Mouse (Mus musculus) myocyte (in vitro differentiated cells): ENCODE data around the gene A2ml1. TPM values are rescaled to one million over a fixed set of nuclear protein-coding genes. Genes with fewer than 3 reads are reported as not detected.

Experiments
- H3K27me3 ChIP-seq: one replicate; pipeline ENCODE4 v1.6.1; 2011; ENCODE audit not compliant: control insufficient read depth, insufficient read depth, insufficient read length
- H3K36me3 ChIP-seq: one replicate; pipeline ENCODE4 v1.6.1; 2011; ENCODE audit not compliant: control insufficient read depth, insufficient read depth
- H3K4me2 ChIP-seq: one replicate; pipeline ENCODE4 v1.6.1; 2011; ENCODE audit warnings: low read depth, control low read depth
- H3K4me3 ChIP-seq: one replicate; pipeline ENCODE4 v1.5.1; 2011; ENCODE audit warnings: mild to moderate bottlenecking, control low read depth, moderate library complexity
- H3K79me2 ChIP-seq: one replicate; pipeline ENCODE4 v1.6.1; 2011; ENCODE audit not compliant: control insufficient read depth, insufficient read depth
- H3ac ChIP-seq: one replicate; pipeline ENCODE4 v1.6.1; 2011; ENCODE audit not compliant: control insufficient read depth, insufficient read length
- CEBPB ChIP-seq: IDR thresholded peaks from 2 replicates; pipeline ENCODE4 v1.6.1; 2011; ENCODE audit warnings: mild to moderate bottlenecking, moderate library complexity; ENCODE audit not compliant: poor library complexity, insufficient read depth, severe bottlenecking
- E2F4 ChIP-seq: IDR thresholded peaks from one replicate; pipeline ENCODE4 v1.6.1; 2011; ENCODE audit warnings: mild to moderate bottlenecking, control low read depth, moderate library complexity; ENCODE audit not compliant: insufficient read depth
- MAX ChIP-seq: IDR thresholded peaks from one replicate; pipeline ENCODE4 v1.6.1; 2011; ENCODE audit warnings: low read depth, mild to moderate bottlenecking, control low read depth
- MYOD1 ChIP-seq, 3 experiments: IDR thresholded peaks; one replicate each; pipeline ENCODE4 v1.6.1; 2011; ENCODE audit warnings: control low read depth in 2 of 3, low read depth in 2 of 3, mild to moderate bottlenecking in 2 of 3, moderate library complexity in 1 of 3; ENCODE audit not compliant: insufficient read length in 2 of 3, control insufficient read depth in 1 of 3
- MYOG ChIP-seq, 3 experiments: IDR thresholded peaks; one replicate each; pipeline ENCODE4 v1.6.1; 2011; ENCODE audit warnings: control low read depth in 2 of 3, low read depth in 2 of 3, mild to moderate bottlenecking in 2 of 3; ENCODE audit not compliant: insufficient read length in 2 of 3, control insufficient read depth in 1 of 3, insufficient read depth in 1 of 3
- POLR2A ChIP-seq: IDR thresholded peaks from one replicate; pipeline ENCODE4 v1.6.1; 2011; ENCODE audit warnings: low read depth, mild to moderate bottlenecking, control low read depth, moderate library complexity; ENCODE audit not compliant: insufficient read length
- POLR2AphosphoS2 ChIP-seq: IDR thresholded peaks from one replicate; pipeline ENCODE4 v1.6.1; 2011; ENCODE audit warnings: low read depth, control low read depth; ENCODE audit not compliant: insufficient read length
- REST ChIP-seq: IDR thresholded peaks from one replicate; pipeline ENCODE4 v1.6.1; 2011; ENCODE audit warnings: mild to moderate bottlenecking, control low read depth, moderate library complexity; ENCODE audit not compliant: insufficient read depth, insufficient read length
- SRF ChIP-seq: IDR thresholded peaks from one replicate; pipeline ENCODE4 v1.6.1; 2011; ENCODE audit warnings: low read depth; ENCODE audit not compliant: control insufficient read depth, insufficient read length
- TCF12 ChIP-seq: IDR thresholded peaks from one replicate; pipeline ENCODE4 v1.6.1; 2011; ENCODE audit warnings: mild to moderate bottlenecking, control low read depth; ENCODE audit not compliant: poor library complexity, insufficient read depth, severe bottlenecking
- TCF3 ChIP-seq: IDR thresholded peaks from one replicate; pipeline ENCODE4 v1.6.1; 2011; ENCODE audit warnings: low read depth, control low read depth; ENCODE audit not compliant: insufficient read length
- USF1 ChIP-seq: IDR thresholded peaks from one replicate; pipeline ENCODE4 v1.6.1; 2011; ENCODE audit warnings: low read depth, mild to moderate bottlenecking, control low read depth, moderate library complexity
- polyA plus RNA-seq: library from polyadenylated mRNA; unstranded; fragments of >200 nt; fragmentation: generic; extraction: Trizol; gene quantifications from one replicate; pipeline ENCODE4 v1.2.1, GENCODE M21; 2012; ENCODE audit warnings: missing spikeins

The A2ml1 gene
- polyA plus RNA-seq, 1 experiment: not detected

GRCm38 (mm10) chr6:128584070-128584660, 2.8 kb upstream of the A2ml1 start:
- TF ChIP-seq USF1: no peak
- no peak for TF ChIP-seq TCF3
- TF ChIP-seq E2F4: no peak
- no peak for TF ChIP-seq TCF12
- no peak for TF ChIP-seq REST
- TF ChIP-seq CEBPB: no peak
- TF ChIP-seq MAX: no peak
- no peak for TF ChIP-seq MYOG (IDR thresholded peaks at IDR 0.05; ENCODE audit: control insufficient read depth in 1 of 3, insufficient read depth in 1 of 3, insufficient read length in 2 of 3, low read depth in 2 of 3)
- TF ChIP-seq POLR2AphosphoS2: no peak
- TF ChIP-seq POLR2A: no peak
- no peak for TF ChIP-seq MYOD1 (IDR thresholded peaks at IDR 0.05; ENCODE audit: control insufficient read depth in 1 of 3, insufficient read length in 2 of 3, low read depth in 2 of 3)
- no peak for TF ChIP-seq SRF
- no peaks in the 10 kb centered on the region for H3K79me2 ChIP-seq
- no peak overlapping the region for H3ac ChIP-seq
- H3K27me3 ChIP-seq: no peaks in the 10 kb centered on the region
- no peaks in the 10 kb centered on the region for H3K36me3 ChIP-seq
- H3K4me2 ChIP-seq: no peak overlapping the region
- no peak overlapping the region for H3K4me3 ChIP-seq

- H3K27me3 ChIP-seq: no peaks in the 10 kb centered on the region
- no peak overlapping the region for H3K4me3 ChIP-seq
- no peak for TF ChIP-seq MYOD1 (IDR thresholded peaks at IDR 0.05; ENCODE audit: control insufficient read depth in 1 of 3, insufficient read length in 2 of 3, low read depth in 2 of 3)
- TF ChIP-seq SRF: no peak
- TF ChIP-seq MYOG (IDR thresholded peaks at IDR 0.05; ENCODE audit: control insufficient read depth in 1 of 3, insufficient read depth in 1 of 3, insufficient read length in 2 of 3, low read depth in 2 of 3): no peak
- TF ChIP-seq TCF3: no peak
- TF ChIP-seq E2F4: no peak
- no peak for TF ChIP-seq USF1
- TF ChIP-seq REST: no peak
- TF ChIP-seq TCF12: no peak
- TF ChIP-seq MAX: no peak
- TF ChIP-seq CEBPB: no peak
- TF ChIP-seq POLR2AphosphoS2: no peak
- TF ChIP-seq POLR2A: no peak
- no peaks in the 10 kb centered on the region for H3K79me2 ChIP-seq
- no peaks in the 10 kb centered on the region for H3K36me3 ChIP-seq
- H3K4me2 ChIP-seq: no peak overlapping the region
- H3ac ChIP-seq: no peak overlapping the region
These were observed 4.1 kb downstream of the A2ml1 start for GRCm38 (mm10) chr6:128577301-128577700.

- Histone ChIP-seq H3K4me3 (no peak overlapping the region), H3K27me3 (no peaks in the 10 kb centered on the region), H3K4me2 (no peak overlapping the region), H3K36me3 (no peaks in the 10 kb centered on the region), H3ac (no peak overlapping the region), H3K79me2 (no peaks in the 10 kb centered on the region)
- TF ChIP-seq MAX (no peak), TCF12 (no peak), USF1 (no peak), MYOG (IDR thresholded peaks at IDR 0.05; ENCODE audit: control insufficient read depth in 1 of 3, insufficient read depth in 1 of 3, insufficient read length in 2 of 3, low read depth in 2 of 3) (no peak)
These were observed 14.8 kb downstream of the A2ml1 start for GRCm38 (mm10) chr6:128566589-128566988.

- Histone ChIP-seq H3ac (no peak overlapping the region), H3K27me3 (no peaks in the 10 kb centered on the region), H3K4me3 (no peak overlapping the region), H3K79me2 (no peaks in the 10 kb centered on the region), H3K36me3 (no peaks in the 10 kb centered on the region), H3K4me2 (no peak overlapping the region)
- no peak for TF ChIP-seq CEBPB
- no peak for TF ChIP-seq MYOD1 (IDR thresholded peaks at IDR 0.05; ENCODE audit: control insufficient read depth in 1 of 3, insufficient read length in 2 of 3, low read depth in 2 of 3)
- no peak for TF ChIP-seq MAX
- no peak for TF ChIP-seq REST
- no peak for TF ChIP-seq E2F4
- no peak for TF ChIP-seq TCF12
- no peak for TF ChIP-seq POLR2AphosphoS2
- TF ChIP-seq TCF3: no peak
- no peak for TF ChIP-seq SRF
These were observed 27.4 kb downstream of the A2ml1 start for GRCm38 (mm10) chr6:128554049-128554448.
